Mouse (Mus musculus) spleen, postnatal 36 days (tissue): ENCODE measurements around the gene Gm20388.
"Not testable (repeated sequence)": the region's sequence is repeated elsewhere in the genome, so short reads cannot be mapped to it uniquely, and the experiment has no call there.

ENCODE experiments used
- DNase-seq, 2 experiments: peaks; one replicate each; pipeline ENCODE4 v3.0.0; 2022; ENCODE audit warnings: low spot score in 2 of 2, mixed read lengths in 1 of 2

Gm20388 gene

GRCm38 (mm10) chr8:122554786-122555185 lies 2644.1 kb downstream of the Gm20388 start:
- no peak for DNase-seq

- peak; percentile 88 to 90 for DNase-seq
Observed at GRCm38 (mm10) chr8:122556030-122557009, 2645.7 kb downstream of the Gm20388 start.

GRCm38 (mm10) chr8:122557248-122558038 lies 2646.8 kb downstream of the Gm20388 start:
- no peak for DNase-seq

- no peak for DNase-seq
Observed at GRCm38 (mm10) chr8:122558671-122559349, 2648.2 kb downstream of the Gm20388 start.

- DNase-seq = peak in 1 of 2 experiments; percentile 45
Observed at GRCm38 (mm10) chr8:122561199-122561598, 2650.6 kb downstream of the Gm20388 start.

- no peak for DNase-seq
Observed at GRCm38 (mm10) chr8:122564363-122565352, 2654.0 kb downstream of the Gm20388 start.

- no peak for DNase-seq
Observed at GRCm38 (mm10) chr8:122566766-122567165, 2656.1 kb downstream of the Gm20388 start.

GRCm38 (mm10) chr8:122567361-122568108 lies 2656.9 kb downstream of the Gm20388 start, which contains the start of gene Cdt1:
Cdt1 (plus strand) TSS chr8:122568015.
- peak; percentile 93 to 94 for DNase-seq

- DNase-seq = peak; percentile 90 to 91
Observed at GRCm38 (mm10) chr8:122568109-122568504, 2657.5 kb downstream of the Gm20388 start.

- no peak for DNase-seq
Observed at GRCm38 (mm10) chr8:122568881-122569309, 2658.3 kb downstream of the Gm20388 start.

- no peak for DNase-seq
Observed at GRCm38 (mm10) chr8:122569329-122569728, 2658.7 kb downstream of the Gm20388 start.

- no peak for DNase-seq
Observed at GRCm38 (mm10) chr8:122569996-122570395, 2659.4 kb downstream of the Gm20388 start.

GRCm38 (mm10) chr8:122571153-122571552 lies 2660.5 kb downstream of the Gm20388 start:
- no peak for DNase-seq

GRCm38 (mm10) chr8:122571750-122572267 lies 2661.2 kb downstream of the Gm20388 start:
- DNase-seq = no peak

- no peak for DNase-seq
Observed at GRCm38 (mm10) chr8:122572751-122573150, 2662.1 kb downstream of the Gm20388 start.

GRCm38 (mm10) chr8:122573176-122573575 lies 2662.5 kb downstream of the Gm20388 start:
- not testable (repeated sequence) for DNase-seq

- DNase-seq = no peak
Observed at GRCm38 (mm10) chr8:122573577-122573976, 2662.9 kb downstream of the Gm20388 start.

- DNase-seq = no peak
Observed at GRCm38 (mm10) chr8:122574264-122574663, 2663.6 kb downstream of the Gm20388 start.

- no peak for DNase-seq
Observed at GRCm38 (mm10) chr8:122574667-122575251, 2664.1 kb downstream of the Gm20388 start.
